Mouse (Mus musculus) limb, embryonic 10.5 days (tissue): ENCODE results near the gene Prmt8. TPM values are rescaled to one million over a fixed set of nuclear protein-coding genes. Genes with fewer than 3 reads are reported as not detected.

Source experiments
- DNase-seq: peaks from one replicate; pipeline ENCODE4 v3.0.0-alpha.2; 2017; ENCODE audit warnings: low spot score
- H3K27ac ChIP-seq: fragments of 300-500 bp; sonication (generic); 2 replicates; pipeline ENCODE4 v1.5.1; 2016; ENCODE audit warnings: mild to moderate bottlenecking
- H3K27me3 ChIP-seq: fragments of 300-500 bp; sonication (generic); 2 replicates; pipeline ENCODE4 v1.6.1; 2016; ENCODE audit warnings: low read depth, mild to moderate bottlenecking; ENCODE audit not compliant: poor library complexity, severe bottlenecking
- H3K36me3 ChIP-seq: fragments of 300-500 bp; sonication (generic); 2 replicates; pipeline ENCODE4 v1.6.1; 2016; ENCODE audit warnings: mild to moderate bottlenecking, moderate library complexity
- H3K4me1 ChIP-seq: fragments of 300-500 bp; sonication (generic); 2 replicates; pipeline ENCODE4 v1.6.1; 2016
- H3K4me3 ChIP-seq: fragments of 300-500 bp; sonication (generic); 2 replicates; pipeline ENCODE4 v1.5.1; 2016; ENCODE audit warnings: mild to moderate bottlenecking, moderate library complexity
- H3K9me3 ChIP-seq: fragments of 300-500 bp; sonication (generic); replicated peaks from 2 replicates; pipeline ENCODE4 v1.6.1; 2016; ENCODE audit warnings: mild to moderate bottlenecking
- WGBS: fragments of 180-500 bp; shearing (Covaris S2); methylation state at CpG from one replicate; pipeline ENCODE4 v1.1.7; 2016; 5-methylcytosine and 5-hydroxymethylcytosine counted together
- polyA plus RNA-seq: library from polyadenylated mRNA; unstranded; fragments of >200 nt; fragmentation: Nextera tagmentation; extraction: Ambion mirVana; gene quantifications from 2 replicates; pipeline ENCODE4 v1.2.1, GENCODE M21; 2016

Gene Prmt8
- polyA plus RNA-seq, 1 experiment from 2014 or later = not detected

GRCm38 (mm10) chr6:127758264-127758663, 11.0 kb downstream of the Prmt8 start:
- H3K36me3 ChIP-seq = no peaks in the 10 kb centered on the region
- H3K9me3 ChIP-seq = no peaks in the 10 kb centered on the region
- peaks cover 9% of the 10 kb centered on the region; the same call in 1 of the 2 replicates for H3K27me3 ChIP-seq
- H3K4me3 ChIP-seq = no peak overlapping the region
- 0 out of 2 replicates have a peak, but pooled peaks cover 6% of the 10 kb centered on the region for H3K4me1 ChIP-seq
- 65% methylated on average over 4 of the region's 4 CpGs for WGBS
- no peak for DNase-seq
- no peak overlapping the region for H3K27ac ChIP-seq

- Histone ChIP-seq H3K27me3 (0 out of 2 replicates have a peak, but pooled peaks cover 4% of the 10 kb centered on the region), H3K4me1 (peaks cover 8% of the 10 kb centered on the region), H3K9me3 (no peaks in the 10 kb centered on the region), H3K4me3 (no peak overlapping the region), H3K36me3 (no peaks in the 10 kb centered on the region), H3K27ac (no peak overlapping the region)
- no peak for DNase-seq
- WGBS = 75% methylated on average over 5 of the region's 5 CpGs
Measured at GRCm38 (mm10) chr6:127757667-127758167, 11.6 kb downstream of the Prmt8 start.

DNA sequence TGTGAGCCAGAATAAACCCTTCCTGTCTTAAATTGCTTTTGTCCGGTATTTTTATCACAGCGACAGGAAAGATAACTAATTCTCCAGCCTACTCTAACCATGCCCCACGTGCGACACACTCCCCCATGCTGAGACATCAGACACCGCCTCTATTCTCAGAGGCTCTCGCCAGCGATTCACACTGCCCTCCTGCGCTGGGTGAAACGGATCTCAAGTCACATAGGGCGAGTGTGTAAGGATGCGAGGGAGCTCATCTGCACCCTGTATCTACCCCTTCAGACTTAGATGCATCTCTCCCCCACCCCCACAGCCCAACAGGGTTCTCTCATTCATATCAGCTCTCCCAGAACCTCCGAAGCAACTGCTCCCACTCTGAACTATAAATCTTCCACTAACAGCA, 12.4 kb downstream of the Prmt8 start:
- Histone ChIP-seq H3K36me3 (no peaks in the 10 kb centered on the region), H3K4me1 (peaks cover 14% of the 10 kb centered on the region), H3K27ac (no peak overlapping the region), H3K27me3 (no peaks in the 10 kb centered on the region), H3K4me3 (no peak overlapping the region), H3K9me3 (no peaks in the 10 kb centered on the region)
- WGBS = 46% methylated on average over 12 of the region's 12 CpGs
- DNase-seq = no peak

- Histone ChIP-seq H3K27me3 (no peaks in the 10 kb centered on the region), H3K4me1 (peaks cover 14% of the 10 kb centered on the region), H3K4me3 (no peak overlapping the region), H3K27ac (no peak overlapping the region), H3K9me3 (no peaks in the 10 kb centered on the region), H3K36me3 (no peaks in the 10 kb centered on the region)
- WGBS = 88% methylated on average over 6 of the region's 6 CpGs
- no peak for DNase-seq
Measured at GRCm38 (mm10) chr6:127753228-127753627, 16.0 kb downstream of the Prmt8 start.

DNA sequence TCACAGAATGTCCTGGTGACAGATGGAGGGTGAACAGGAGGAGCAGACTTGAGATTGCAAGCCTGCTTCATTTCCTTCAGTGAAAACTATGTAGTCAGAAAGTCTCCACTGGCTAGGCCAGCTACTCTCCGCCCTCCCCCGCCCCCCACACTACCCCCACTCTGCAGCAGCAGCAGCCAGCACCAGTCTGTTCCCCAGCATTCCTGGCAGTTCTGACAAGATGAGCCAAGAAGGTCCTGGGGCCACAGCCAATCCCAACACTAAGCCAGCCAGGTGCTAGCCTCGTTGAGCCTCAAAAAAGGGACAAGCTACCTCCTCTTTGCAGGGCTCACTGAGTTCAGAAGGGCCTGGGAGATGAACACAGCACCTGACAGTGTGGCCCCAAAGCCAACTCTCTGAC, 16.6 kb downstream of the Prmt8 start:
- Histone ChIP-seq H3K4me1 (peaks cover 14% of the 10 kb centered on the region), H3K27ac (no peak overlapping the region), H3K36me3 (no peaks in the 10 kb centered on the region), H3K4me3 (no peak overlapping the region), H3K9me3 (no peaks in the 10 kb centered on the region), H3K27me3 (no peaks in the 10 kb centered on the region)
- WGBS = 56% methylated on average over 3 of the region's 3 CpGs
- no peak for DNase-seq

DNA sequence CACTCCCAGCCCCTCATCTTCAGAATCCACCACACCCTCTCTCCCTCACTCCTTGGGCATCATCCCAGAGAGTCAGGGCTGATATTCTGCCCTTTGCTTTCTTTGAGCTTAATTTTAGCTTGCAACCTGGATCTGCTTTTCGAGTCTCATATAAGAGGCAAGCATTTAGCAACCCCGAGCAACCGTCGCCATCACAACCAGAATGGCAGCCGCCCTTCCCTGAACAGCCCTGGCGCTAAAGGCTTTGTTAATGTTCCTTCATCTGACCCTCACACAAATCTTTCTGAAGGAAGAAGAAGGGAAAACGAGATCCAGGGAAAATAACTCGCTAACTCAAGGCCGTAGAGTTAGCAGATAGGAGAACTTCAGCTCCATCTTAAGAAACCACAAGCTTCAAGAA, 17.8 kb downstream of the Prmt8 start:
- 87% methylated on average over 9 of the region's 9 CpGs for WGBS
- Histone ChIP-seq H3K27me3 (no peaks in the 10 kb centered on the region), H3K4me1 (peaks cover 9% of the 10 kb centered on the region), H3K36me3 (no peaks in the 10 kb centered on the region), H3K4me3 (no peak overlapping the region), H3K9me3 (no peaks in the 10 kb centered on the region), H3K27ac (no peak overlapping the region)
- no peak for DNase-seq

DNA sequence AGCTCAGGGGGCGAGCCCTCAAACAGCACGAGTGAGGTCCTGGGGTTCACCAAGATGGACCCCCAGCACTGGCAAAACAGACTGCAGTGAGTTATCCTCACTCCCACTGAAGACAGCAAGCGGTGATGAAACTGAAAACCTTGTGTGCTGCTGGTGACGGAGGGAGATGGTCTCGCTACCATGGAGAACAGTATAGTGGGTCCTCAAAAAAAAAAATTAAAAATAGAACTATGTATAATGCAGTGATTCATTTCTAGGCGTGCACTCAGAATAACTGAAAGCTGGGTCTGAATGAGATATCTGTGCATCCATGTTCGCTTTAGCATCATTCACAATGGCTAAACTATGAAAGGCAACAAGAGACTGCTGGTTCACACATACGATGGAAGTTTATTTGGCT, 20.5 kb downstream of the Prmt8 start:
- DNase-seq = no peak
- H3K36me3 ChIP-seq = no peaks in the 10 kb centered on the region
- H3K9me3 ChIP-seq = no peaks in the 10 kb centered on the region
- H3K4me3 ChIP-seq = no peak overlapping the region
- 88% methylated on average over 8 of the region's 8 CpGs for WGBS
- H3K27ac ChIP-seq = no peak overlapping the region
- H3K27me3 ChIP-seq = no peaks in the 10 kb centered on the region
- H3K4me1 ChIP-seq = peaks cover 8% of the 10 kb centered on the region

GRCm38 (mm10) chr6:127742290-127742689, 27.0 kb downstream of the Prmt8 start:
- Histone ChIP-seq H3K9me3 (no peaks in the 10 kb centered on the region), H3K4me3 (no peak overlapping the region), H3K36me3 (no peaks in the 10 kb centered on the region), H3K27me3 (peaks cover 9% of the 10 kb centered on the region; the same call in 1 of the 2 replicates), H3K4me1 (peaks cover 2% of the 10 kb centered on the region; the same call in 1 of the 2 replicates), H3K27ac (no peak overlapping the region)
- 94% methylated on average over 12 of the region's 12 CpGs for WGBS
- no peak for DNase-seq

DNA sequence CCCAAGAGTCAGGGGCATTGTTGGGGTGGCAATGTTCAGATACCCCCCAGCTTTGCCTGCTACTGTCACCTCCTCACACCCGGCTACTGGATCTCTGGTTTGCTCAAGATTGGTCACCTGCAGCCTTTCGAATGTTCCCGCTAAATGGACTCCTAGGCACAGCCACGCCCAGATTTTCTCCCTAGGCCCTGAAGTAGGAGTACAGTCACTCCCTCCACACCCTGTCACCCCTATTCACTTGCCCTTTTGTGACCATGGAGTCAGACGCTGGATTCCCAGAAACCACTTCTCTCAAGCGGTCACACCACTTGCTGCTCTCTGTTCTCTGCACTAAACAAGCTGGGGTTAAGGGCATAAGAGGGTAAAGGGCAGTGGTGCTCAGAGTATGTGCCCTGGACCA, 28.1 kb downstream of the Prmt8 start:
- 84% methylated on average over 6 of the region's 6 CpGs for WGBS
- Histone ChIP-seq H3K27me3 (peaks cover 9% of the 10 kb centered on the region; the same call in 1 of the 2 replicates), H3K4me1 (peaks cover 10% of the 10 kb centered on the region; the same call in 1 of the 2 replicates), H3K9me3 (no peaks in the 10 kb centered on the region), H3K27ac (no peak overlapping the region), H3K36me3 (no peaks in the 10 kb centered on the region), H3K4me3 (no peak overlapping the region)
- DNase-seq = no peak

- Histone ChIP-seq H3K4me3 (no peak overlapping the region), H3K36me3 (no peaks in the 10 kb centered on the region), H3K9me3 (no peaks in the 10 kb centered on the region), H3K27me3 (peaks cover 9% of the 10 kb centered on the region; the same call in 1 of the 2 replicates), H3K4me1 (peaks cover 11% of the 10 kb centered on the region), H3K27ac (no peak overlapping the region)
- no peak for DNase-seq
- WGBS = 82% methylated on average over 9 of the region's 9 CpGs
Measured at GRCm38 (mm10) chr6:127740711-127741110, 28.6 kb downstream of the Prmt8 start.

- Histone ChIP-seq H3K4me3 (no peak overlapping the region), H3K4me1 (peaks cover 18% of the 10 kb centered on the region), H3K27me3 (peaks cover 9% of the 10 kb centered on the region; the same call in 1 of the 2 replicates), H3K36me3 (no peaks in the 10 kb centered on the region), H3K27ac (no peak overlapping the region), H3K9me3 (no peaks in the 10 kb centered on the region)
- DNase-seq = no peak
- WGBS = 88% methylated on average over 5 of the region's 5 CpGs
Measured at GRCm38 (mm10) chr6:127739921-127740320, 29.4 kb downstream of the Prmt8 start.

DNA sequence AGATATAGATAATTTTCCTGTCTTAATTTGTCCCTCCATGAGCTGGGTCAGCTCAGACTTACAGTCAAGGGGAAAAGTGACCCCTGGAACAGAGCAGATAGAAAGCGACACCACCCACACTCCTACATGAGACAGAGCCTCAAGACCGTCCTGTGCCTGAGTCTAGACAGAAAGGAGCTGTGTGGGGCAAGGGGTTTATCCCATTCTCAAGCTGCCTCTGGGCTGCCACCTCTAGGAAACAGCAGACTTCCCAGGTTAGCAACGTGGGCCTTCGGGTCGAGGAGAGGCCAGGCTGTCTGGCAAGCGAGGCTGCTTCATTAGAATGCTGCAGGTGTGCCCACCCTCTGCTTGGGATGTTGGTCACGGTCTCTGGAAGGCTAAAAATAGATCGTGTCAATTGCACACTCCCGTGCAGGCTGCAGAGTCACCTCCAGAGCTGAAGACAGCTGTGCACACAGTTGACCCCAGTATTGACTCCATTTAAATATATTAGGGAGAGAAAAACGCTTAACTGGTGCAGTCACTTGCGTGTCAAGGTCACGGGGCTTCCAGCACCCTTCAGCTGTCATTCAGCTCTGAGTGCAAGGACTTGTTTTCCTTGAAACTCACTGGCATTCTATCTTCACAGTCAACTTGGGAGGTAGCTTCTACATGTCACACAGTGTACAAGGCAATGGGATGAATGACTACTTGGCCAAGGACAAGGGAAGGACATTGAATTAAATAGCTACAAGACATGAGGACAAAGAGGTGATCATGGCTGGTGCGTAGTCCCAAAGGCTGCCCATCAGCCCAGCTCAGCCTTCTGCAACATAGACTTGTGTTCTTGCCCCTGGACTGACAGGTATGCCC, 33.9 kb downstream of the Prmt8 start:
- Histone ChIP-seq H3K4me3 (no peak overlapping the region), H3K9me3 (no peaks in the 10 kb centered on the region), H3K27ac (no peak overlapping the region), H3K4me1 (peaks cover 16% of the 10 kb centered on the region), H3K36me3 (no peaks in the 10 kb centered on the region), H3K27me3 (peaks cover 6% of the 10 kb centered on the region; the same call in 1 of the 2 replicates)
- DNase-seq = no peak
- WGBS = 74% methylated on average over 13 of the region's 13 CpGs

DNA sequence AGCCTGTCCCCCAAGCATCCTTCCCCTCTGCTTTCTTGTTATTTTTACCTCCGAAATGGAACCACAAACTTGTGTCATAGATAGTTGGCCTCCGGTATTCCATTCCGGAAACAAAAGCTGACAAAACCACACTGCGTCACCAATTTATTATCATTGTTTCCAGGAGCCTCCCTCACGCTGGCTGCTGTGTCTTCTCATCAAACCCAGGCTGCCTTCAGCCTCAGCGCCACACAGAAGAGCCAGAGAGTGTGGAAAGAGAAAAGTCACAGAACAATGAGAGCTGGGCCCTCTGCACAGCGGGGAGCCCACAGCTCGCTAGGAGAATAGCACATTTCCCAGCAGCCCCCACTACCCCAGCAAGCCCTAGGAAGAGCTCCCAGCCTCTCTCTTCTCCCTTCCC, 46.1 kb downstream of the Prmt8 start:
- peaks cover 2% of the 10 kb centered on the region; the same call in 1 of the 2 replicates for H3K4me1 ChIP-seq
- H3K27ac ChIP-seq = no peak overlapping the region
- H3K4me3 ChIP-seq = no peak overlapping the region
- no peaks in the 10 kb centered on the region for H3K27me3 ChIP-seq
- no peaks in the 10 kb centered on the region for H3K9me3 ChIP-seq
- DNase-seq = no peak
- 55% methylated on average over 8 of the region's 8 CpGs for WGBS
- H3K36me3 ChIP-seq = no peaks in the 10 kb centered on the region
